Mouse (Mus musculus): Measurements from ENCODE around the gene Gypa. TPM values are rescaled to one million over a fixed set of nuclear protein-coding genes. Genes with fewer than 3 reads are reported as not detected.

The Gypa gene
- polyA plus RNA-seq, 1 experiment = not detected

DNA sequence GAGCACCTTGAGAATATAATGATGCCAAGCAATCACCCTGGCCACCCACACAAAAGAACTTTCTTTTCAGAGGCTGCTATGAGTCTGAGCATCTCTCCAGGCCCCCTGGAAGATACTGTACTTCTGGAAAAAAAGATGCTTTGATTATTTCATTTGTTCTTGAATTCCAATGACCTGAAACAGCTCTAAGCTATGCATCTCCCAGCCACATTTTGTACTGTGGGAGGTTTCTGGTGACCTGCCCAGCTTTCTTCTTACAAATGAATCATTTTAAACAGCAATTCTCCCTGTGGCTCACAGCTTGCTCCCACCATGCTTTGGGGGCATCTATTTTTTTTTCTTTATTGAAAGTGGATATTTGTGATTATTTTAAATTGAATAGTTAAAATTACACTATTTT is 56.9 kb downstream of the Gypa start:
- no peak for DNase-seq (ENCODE audit: low read depth)

- no peak for DNase-seq (ENCODE audit: low read depth)
These were observed 57.7 kb downstream of the Gypa start for GRCm38 (mm10) chr8:80551303-80551702.

- DNase-seq (ENCODE audit: low read depth) = no peak
These were observed 61.4 kb downstream of the Gypa start for GRCm38 (mm10) chr8:80554991-80555390.

Other genes starting within 250 kb of the Gypa start
- gene Frem3, start 117.3 kb downstream of the Gypa start, polyA plus RNA-seq (2012; rRNA removed) = 0.12 and 0.44 TPM in 2 replicates
- gene Smarca5, start 245.7 kb downstream of the Gypa start, polyA plus RNA-seq (2012; rRNA removed) = 5.6 and 7.7 TPM in 2 replicates

Measured in gonadal fat pad, adult 2 months (tissue).